Mouse (Mus musculus) limb, embryonic 12.5 days (tissue): Measurements from ENCODE around the gene Spata25. TPM values are rescaled to one million over a fixed set of nuclear protein-coding genes. Genes with fewer than 3 reads are reported as not detected.

Experiments used
- ATAC-seq: fragments of 200-750 bp; cut with Nextera tagmentation; 2 replicates; pipeline ENCODE4 v1.8.0; 2017; ENCODE audit warnings: low read depth, moderate TSS enrichment; ENCODE audit not compliant: insufficient number of reproducible peaks, insufficient read depth, low FRiP score, low TSS enrichment
- H3K27ac ChIP-seq: fragments of 300-500 bp; sonication (generic); 2 replicates; pipeline ENCODE4 v1.5.1; 2016; ENCODE audit warnings: mild to moderate bottlenecking, moderate library complexity
- H3K27me3 ChIP-seq: fragments of 300-500 bp; sonication (generic); 2 replicates; pipeline ENCODE4 v1.6.1; 2016; ENCODE audit warnings: mild to moderate bottlenecking, moderate library complexity
- H3K36me3 ChIP-seq: fragments of 300-500 bp; sonication (generic); 2 replicates; pipeline ENCODE4 v1.6.1; 2016; ENCODE audit warnings: mild to moderate bottlenecking, moderate library complexity
- H3K4me1 ChIP-seq: fragments of 300-500 bp; sonication (generic); replicated peaks from 2 replicates; pipeline ENCODE4 v1.6.1; 2016
- H3K4me2 ChIP-seq: fragments of 300-500 bp; sonication (generic); 2 replicates; pipeline ENCODE4 v1.6.1; 2016; ENCODE audit warnings: mild to moderate bottlenecking, moderate library complexity
- H3K4me3 ChIP-seq: fragments of 300-500 bp; sonication (generic); replicated peaks from 2 replicates; pipeline ENCODE4 v1.5.1; 2016; ENCODE audit warnings: mild to moderate bottlenecking
- H3K9ac ChIP-seq: fragments of 300-500 bp; sonication (generic); replicated peaks from 2 replicates; pipeline ENCODE4 v1.6.1; 2016; ENCODE audit warnings: mild to moderate bottlenecking, moderate library complexity
- H3K9me3 ChIP-seq: fragments of 300-500 bp; sonication (generic); 2 replicates; pipeline ENCODE4 v1.6.1; 2016; ENCODE audit warnings: mild to moderate bottlenecking, moderate library complexity
- WGBS: fragments of 180-500 bp; shearing (Covaris S2); methylation state at CpG from one replicate; pipeline ENCODE4 v1.1.7; 2016; 5-methylcytosine and 5-hydroxymethylcytosine counted together
- polyA plus RNA-seq: library from polyadenylated mRNA; unstranded; fragments of >200 nt; fragmentation: Nextera tagmentation; extraction: Ambion mirVana; gene quantifications from 2 replicates; pipeline ENCODE4 v1.2.1, GENCODE M21; 2016

Spata25 gene
- polyA plus RNA-seq, 1 experiment from 2014 or later, result not detected

- no peak overlapping the region for H3K27ac ChIP-seq
- 92% methylated on average over 11 of the region's 11 CpGs for WGBS
- H3K4me1 ChIP-seq, result no peaks in the 10 kb centered on the region
- 0 out of 2 replicates have a peak, but pooled peaks cover 8% of the 10 kb centered on the region for H3K27me3 ChIP-seq
- no peak overlapping the region for H3K4me2 ChIP-seq
- no peak overlapping the region for H3K4me3 ChIP-seq
- H3K9ac ChIP-seq, result no peak overlapping the region
- peaks cover 4% of the 10 kb centered on the region; the same call in 1 of the 2 replicates for H3K36me3 ChIP-seq
- ATAC-seq, result no peak
- H3K9me3 ChIP-seq, result no peaks in the 10 kb centered on the region
Measured at GRCm38 (mm10) chr2:164778015-164778287, 50.4 kb downstream of the Spata25 start.

GRCm38 (mm10) chr2:164777246-164778014 lies 50.9 kb downstream of the Spata25 start:
- H3K9me3 ChIP-seq, result no peaks in the 10 kb centered on the region
- H3K4me1 ChIP-seq, result no peaks in the 10 kb centered on the region
- 0 out of 2 replicates have a peak, but pooled peaks cover 8% of the 10 kb centered on the region for H3K27me3 ChIP-seq
- H3K36me3 ChIP-seq, result peaks cover 9% of the 10 kb centered on the region; the same call in 1 of the 2 replicates
- H3K9ac ChIP-seq, result no peak overlapping the region
- H3K4me2 ChIP-seq, result no peak overlapping the region
- no peak for ATAC-seq
- no peak overlapping the region for H3K27ac ChIP-seq
- WGBS, result 84% methylated on average over 30 of the region's 30 CpGs
- H3K4me3 ChIP-seq, result no peak overlapping the region

GRCm38 (mm10) chr2:164776801-164777200 lies 51.5 kb downstream of the Spata25 start:
- 67% methylated on average over 17 of the region's 17 CpGs for WGBS
- no peak overlapping the region for H3K4me3 ChIP-seq
- no peak overlapping the region for H3K9ac ChIP-seq
- H3K27me3 ChIP-seq, result 0 out of 2 replicates have a peak, but pooled peaks cover 6% of the 10 kb centered on the region
- H3K4me2 ChIP-seq, result no peak overlapping the region
- H3K9me3 ChIP-seq, result no peaks in the 10 kb centered on the region
- no peak overlapping the region for H3K27ac ChIP-seq
- H3K36me3 ChIP-seq, result peaks cover 15% of the 10 kb centered on the region
- peaks cover 6% of the 10 kb centered on the region for H3K4me1 ChIP-seq
- ATAC-seq, result no peak

Other genes with a start within 250 kb of the Spata25 start
- gene Wfdc6a, start 243.1 kb downstream of the Spata25 start, polyA plus RNA-seq, result 0.28 TPM in 1 of 2 replicates, not detected in the other
- gene Eppin, start 234.9 kb downstream of the Spata25 start, polyA plus RNA-seq, result not detected in 2 replicates
- gene Wfdc6b, start 215.0 kb downstream of the Spata25 start, polyA plus RNA-seq, result not detected in 2 replicates
- not detected in 2 replicates for gene Wfdc8, start 214.9 kb downstream of the Spata25 start, polyA plus RNA-seq
- gene Wfdc16, start 189.7 kb downstream of the Spata25 start, polyA plus RNA-seq, result not detected in 2 replicates
- gene Wfdc10, start 172.5 kb downstream of the Spata25 start, polyA plus RNA-seq, result not detected in 2 replicates
- not detected in 2 replicates for gene Wfdc9, start 172.0 kb downstream of the Spata25 start, polyA plus RNA-seq
- not detected in 2 replicates for gene Wfdc11, start 154.4 kb downstream of the Spata25 start, polyA plus RNA-seq
- not detected in 2 replicates for gene Wfdc13, start 143.4 kb downstream of the Spata25 start, polyA plus RNA-seq
- not detected in 2 replicates for gene Spint4, start 130.0 kb downstream of the Spata25 start, polyA plus RNA-seq
- gene Spint5, start 113.2 kb downstream of the Spata25 start, polyA plus RNA-seq, result not detected in 2 replicates
- 0.61 and 0.91 TPM in 2 replicates for gene Wfdc3, start 82.6 kb downstream of the Spata25 start, polyA plus RNA-seq
- 95.9 and 105 TPM in 2 replicates for gene Dnttip1, start 82.6 kb downstream of the Spata25 start, polyA plus RNA-seq
- 558 and 599 TPM in 2 replicates for gene Ube2c, start 58.6 kb downstream of the Spata25 start, polyA plus RNA-seq
- gene Tnnc2, start 48.6 kb downstream of the Spata25 start, polyA plus RNA-seq, result 73.9 and 74.6 TPM in 2 replicates
- gene Snx21, start 42.7 kb downstream of the Spata25 start, polyA plus RNA-seq, result 19.0 and 19.2 TPM in 2 replicates
- 13.8 and 14.0 TPM in 2 replicates for gene Acot8, start 23.7 kb downstream of the Spata25 start, polyA plus RNA-seq
- 8.5 TPM in 2 replicates for gene Zswim3, start 23.4 kb downstream of the Spata25 start, polyA plus RNA-seq
- 17.3 and 20.4 TPM in 2 replicates for gene Zswim1, start 5.9 kb downstream of the Spata25 start, polyA plus RNA-seq
- 103 and 107 TPM in 2 replicates for gene Ctsa, start 4.3 kb upstream of the Spata25 start, polyA plus RNA-seq
- gene Neurl2, start 4.9 kb upstream of the Spata25 start, polyA plus RNA-seq, result 6.3 and 6.8 TPM in 2 replicates
- gene Pltp, start 29.2 kb upstream of the Spata25 start, polyA plus RNA-seq, result 32.6 and 37.0 TPM in 2 replicates
- 82.6 and 97.6 TPM in 2 replicates for gene Pcif1, start 50.8 kb upstream of the Spata25 start, polyA plus RNA-seq
- gene Zfp335, start 83.2 kb upstream of the Spata25 start, polyA plus RNA-seq, result 14.4 and 17.4 TPM in 2 replicates
- 1.9 and 2.9 TPM in 2 replicates for gene Mmp9, start 112.2 kb upstream of the Spata25 start, polyA plus RNA-seq
- 1.5 and 1.6 TPM in 2 replicates for gene Slc12a5, start 132.3 kb upstream of the Spata25 start, polyA plus RNA-seq
- 117 and 125 TPM in 2 replicates for gene Ncoa5, start 206.3 kb upstream of the Spata25 start, polyA plus RNA-seq
- gene Cd40, start 227.1 kb upstream of the Spata25 start, polyA plus RNA-seq, result 5.5 and 7.8 TPM in 2 replicates